Mouse (Mus musculus): ENCODE data around the gene Tmtc2.

The Tmtc2 gene

GRCm38 (mm10) chr10:105501736-105502135 lies 72.5 kb downstream of the Tmtc2 start:
- DNase-seq (ENCODE audit: low read depth, low spot score): no peak

DNA sequence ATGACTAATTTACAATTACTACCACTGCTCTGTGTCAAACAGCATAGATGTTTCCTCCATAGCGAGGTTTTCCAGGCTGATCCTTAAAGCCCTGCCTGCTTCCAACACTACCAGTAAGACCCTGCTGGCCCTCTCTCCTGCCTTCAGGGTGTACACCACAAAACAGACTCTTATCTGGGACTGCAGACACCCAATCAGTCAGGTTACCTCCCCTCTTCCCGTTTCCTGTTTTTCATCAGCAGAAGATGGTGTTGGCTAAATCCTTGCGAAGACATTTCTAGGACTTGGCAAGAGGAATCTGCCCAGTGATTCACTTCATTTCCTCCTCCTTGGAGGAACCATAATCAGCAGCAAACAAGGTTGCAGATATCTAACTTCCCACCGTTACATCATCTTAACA lies 73.8 kb downstream of the Tmtc2 start:
- no peak for DNase-seq (ENCODE audit: low read depth, low spot score)

DNA sequence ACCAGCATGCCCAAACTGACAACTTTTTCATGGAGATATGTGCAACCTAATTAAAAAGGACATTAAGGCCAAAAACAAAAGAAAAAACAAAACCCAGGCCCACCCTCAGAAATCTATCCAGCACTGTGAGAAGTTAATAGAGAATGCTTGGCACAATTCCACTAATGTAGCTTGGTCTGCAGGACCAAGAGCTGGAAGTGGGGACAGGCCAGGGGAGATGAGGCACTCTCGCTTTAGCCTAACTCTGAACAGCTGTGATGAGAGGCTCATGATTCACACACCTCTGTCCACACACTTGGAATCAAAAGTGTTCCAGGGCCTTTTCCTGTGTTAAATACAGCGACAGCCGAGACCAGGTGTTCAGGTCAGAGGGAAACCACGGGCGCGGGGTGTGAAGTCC lies 79.0 kb downstream of the Tmtc2 start:
- no peak for DNase-seq (ENCODE audit: low read depth, low spot score)

GRCm38 (mm10) chr10:105492485-105492884 lies 81.8 kb downstream of the Tmtc2 start:
- no peak for DNase-seq (ENCODE audit: low read depth, low spot score)

DNA sequence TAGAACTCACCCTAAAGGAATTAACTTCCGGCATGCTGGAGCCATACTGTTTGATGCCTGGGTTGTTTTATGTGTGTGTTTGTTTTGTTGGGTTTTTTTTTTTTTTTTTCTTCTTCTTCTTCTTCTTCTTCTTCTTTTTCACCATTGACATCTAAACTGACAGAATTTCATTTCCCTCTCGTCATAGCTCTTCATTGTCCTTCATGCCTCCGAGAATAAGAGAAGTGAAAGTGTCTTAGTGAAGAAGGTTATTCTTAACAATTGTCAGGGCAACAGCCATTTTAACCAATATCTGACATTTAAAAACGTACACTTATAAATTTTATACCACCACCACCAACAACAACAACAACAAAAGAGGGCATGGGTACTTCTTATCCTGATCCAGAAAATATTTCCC lies 83.5 kb downstream of the Tmtc2 start:
- DNase-seq (ENCODE audit: low read depth, low spot score): no peak

DNA sequence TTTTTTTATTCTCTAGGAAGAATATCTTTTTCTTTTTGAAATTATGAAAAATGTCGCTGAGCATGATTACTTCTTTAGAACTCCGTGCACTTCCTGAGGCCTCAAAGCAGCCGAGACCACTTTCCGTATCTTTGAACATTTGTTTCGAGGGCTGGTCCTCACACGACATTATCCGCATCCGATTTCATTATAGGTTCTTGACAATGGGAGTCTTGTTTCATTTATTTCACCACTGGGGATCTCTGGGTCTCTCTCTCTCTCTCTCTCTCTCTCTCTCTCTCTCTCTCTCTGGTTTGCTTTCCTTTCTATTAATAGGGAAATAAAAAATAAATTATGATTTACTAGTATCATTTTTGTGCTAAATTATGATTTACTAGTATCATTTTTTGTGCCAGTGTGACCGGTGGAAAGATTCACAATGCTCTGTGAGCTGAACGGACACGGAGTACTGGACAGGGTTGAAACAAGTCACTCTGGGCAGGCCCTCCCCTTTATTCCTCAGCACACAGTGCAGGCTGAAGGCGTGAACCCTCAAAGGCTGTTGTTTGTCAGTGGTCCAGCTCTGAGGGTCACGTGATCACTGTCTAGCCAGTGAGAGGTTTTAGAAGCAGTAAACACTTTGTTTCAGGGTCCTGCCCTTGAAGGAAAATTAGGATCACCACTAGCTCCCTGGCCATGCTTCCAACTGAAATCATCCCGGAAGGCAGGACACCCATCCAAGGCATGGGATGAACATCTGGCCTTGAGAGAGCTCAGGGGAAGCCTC lies 84.1 kb downstream of the Tmtc2 start:
- no peak for DNase-seq (ENCODE audit: low read depth, low spot score)

- DNase-seq (ENCODE audit: low read depth, low spot score): no peak
These were observed 87.3 kb downstream of the Tmtc2 start for GRCm38 (mm10) chr10:105486977-105487376.

DNA sequence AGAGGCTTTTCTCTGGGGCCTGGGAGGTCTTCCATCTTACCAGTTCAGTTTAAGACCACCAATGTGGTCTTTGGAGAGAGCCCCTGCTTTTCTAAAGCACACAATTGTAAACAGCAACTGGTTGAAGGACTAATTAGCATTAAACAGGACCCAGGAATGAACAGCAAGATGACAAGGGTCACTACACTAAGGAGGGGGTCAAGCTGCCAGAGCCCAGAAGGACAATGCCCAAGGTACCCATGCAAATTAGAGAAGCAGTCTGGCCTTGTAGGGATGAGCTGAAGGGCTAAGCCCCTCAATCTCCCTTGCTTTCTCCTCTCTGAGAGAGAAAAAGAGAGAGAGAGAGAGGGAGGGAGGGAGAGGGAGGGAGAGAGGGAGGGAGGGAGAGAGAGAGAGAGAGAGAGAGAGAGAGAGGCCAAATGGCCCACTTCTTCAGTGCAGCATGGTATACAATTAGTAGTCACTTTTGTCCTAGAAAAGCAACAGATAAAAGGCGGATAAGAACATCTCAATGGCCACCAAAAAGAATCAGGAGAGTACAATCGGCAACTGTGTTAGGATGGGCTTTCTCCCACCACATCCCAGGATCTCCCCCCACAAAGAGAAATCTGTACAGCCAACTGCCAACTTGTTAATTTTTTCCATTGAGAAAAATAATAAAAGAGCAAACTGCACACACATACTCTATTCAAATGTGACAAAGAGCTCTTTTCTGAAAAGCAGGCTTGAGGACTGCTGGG lies 89.7 kb downstream of the Tmtc2 start:
- no peak for DNase-seq (ENCODE audit: low read depth, low spot score)

DNA sequence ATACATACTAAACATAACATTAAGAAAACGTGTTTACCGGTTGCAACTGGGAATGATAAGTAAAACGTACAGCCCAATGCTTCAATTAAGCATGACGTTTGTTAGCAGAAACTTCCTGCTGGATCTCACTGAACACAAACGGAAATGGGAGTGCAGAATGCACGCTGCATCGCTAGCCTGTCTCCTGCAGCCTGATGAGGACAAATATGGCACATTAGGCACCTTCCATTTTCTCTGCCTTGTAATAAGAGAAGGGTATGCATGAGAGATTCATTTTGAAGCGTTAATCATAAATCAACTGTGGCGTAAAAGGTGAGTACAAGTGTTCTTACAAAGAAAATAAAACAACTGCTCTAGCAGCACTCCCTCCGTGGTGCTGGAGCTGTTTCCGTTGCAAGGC lies 94.5 kb downstream of the Tmtc2 start:
- DNase-seq (ENCODE audit: low read depth, low spot score): no peak

- no peak for DNase-seq (ENCODE audit: low read depth, low spot score)
These were observed 96.5 kb downstream of the Tmtc2 start for GRCm38 (mm10) chr10:105477623-105478238.

DNA sequence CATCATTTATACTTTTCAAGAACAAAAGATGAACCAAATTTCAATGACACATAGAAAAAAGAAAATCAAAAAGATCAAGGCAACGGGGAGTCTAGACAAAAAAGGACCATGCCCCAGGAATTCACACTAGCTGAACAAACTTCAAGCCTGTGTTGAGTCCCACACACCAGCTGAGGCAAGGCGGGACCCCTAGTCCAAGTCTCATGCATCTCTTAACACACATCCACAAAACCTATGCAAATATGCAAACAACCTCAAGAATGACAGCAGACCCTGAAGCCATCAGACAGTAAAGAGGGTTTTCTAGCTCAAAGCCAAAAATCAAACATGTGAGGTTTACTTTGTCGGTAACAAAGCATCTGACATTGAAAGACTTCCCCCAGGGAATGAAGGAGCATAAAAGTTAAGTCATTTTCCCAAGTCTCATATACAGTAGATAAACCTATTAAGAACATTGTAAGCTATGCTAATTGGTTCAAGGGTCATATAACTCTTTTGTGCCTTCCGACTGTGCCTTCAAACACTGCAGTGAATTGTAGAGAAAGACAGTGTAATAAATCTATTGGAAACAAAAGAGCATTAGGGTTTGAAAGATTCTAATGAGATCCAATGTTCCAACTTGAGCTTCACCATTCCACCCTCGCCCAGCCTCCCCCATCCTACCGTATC lies 100.0 kb downstream of the Tmtc2 start:
- DNase-seq (ENCODE audit: low read depth, low spot score): no peak

- no peak for DNase-seq (ENCODE audit: low read depth, low spot score)
These were observed 109.9 kb downstream of the Tmtc2 start for GRCm38 (mm10) chr10:105464378-105464777.

DNA sequence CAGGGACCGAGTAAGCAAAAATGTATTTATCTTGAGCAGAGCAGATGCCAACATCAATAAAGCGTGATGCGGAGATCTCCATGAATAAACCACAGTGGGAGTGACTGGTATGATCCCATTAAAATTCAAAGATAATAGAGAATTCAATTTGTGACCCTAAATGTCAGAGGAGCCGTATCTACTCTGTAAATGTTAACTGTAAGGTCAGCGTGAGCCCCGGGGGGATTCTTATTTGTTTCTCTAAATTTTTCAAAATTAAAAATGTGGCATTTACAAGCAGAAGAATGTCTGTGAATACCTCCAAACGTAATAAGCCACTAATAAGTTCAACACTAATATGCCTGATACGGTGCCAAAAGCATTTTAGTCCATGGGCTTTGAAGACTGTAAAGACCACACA lies 120.8 kb downstream of the Tmtc2 start:
- no peak for DNase-seq (ENCODE audit: low read depth, low spot score)

DNA sequence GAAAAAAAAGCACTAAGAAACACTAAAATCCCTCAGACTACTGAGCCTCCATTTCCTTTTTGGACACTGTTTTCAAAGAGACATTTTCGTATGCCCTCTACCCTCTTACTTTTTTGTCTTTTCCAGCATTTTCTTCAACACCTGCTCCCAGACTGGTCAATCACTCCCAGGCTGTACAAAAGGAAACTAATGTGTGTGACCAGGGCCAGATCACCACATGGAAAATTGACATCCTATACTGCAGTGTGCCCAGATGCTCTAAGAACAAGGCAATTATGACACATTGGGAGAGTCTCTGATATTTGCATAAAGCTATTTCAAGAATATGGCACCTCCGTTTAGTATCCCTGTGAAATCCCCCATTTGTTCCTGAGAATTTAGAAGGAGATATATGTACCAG lies 127.1 kb downstream of the Tmtc2 start:
- DNase-seq (ENCODE audit: low read depth, low spot score): no peak

DNA sequence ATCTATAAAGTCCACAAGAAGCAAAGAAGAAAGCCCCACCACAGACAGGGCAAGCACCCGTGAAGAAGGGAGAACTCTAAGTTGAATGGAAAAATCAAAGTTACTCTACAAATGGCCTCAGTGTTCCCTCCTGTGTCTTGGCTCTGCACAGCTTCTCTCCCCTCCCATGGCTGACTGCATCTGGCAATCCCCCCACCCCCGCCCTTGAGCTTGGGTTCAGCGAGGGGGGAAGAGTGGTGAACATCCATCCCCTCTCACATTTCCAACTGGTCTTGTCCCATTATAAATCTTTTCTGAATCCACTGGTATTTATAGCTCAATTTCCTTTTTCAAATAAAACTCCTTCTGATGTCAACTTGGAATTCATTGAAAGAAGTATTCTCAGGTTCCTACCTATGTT lies 129.9 kb downstream of the Tmtc2 start:
- no peak for DNase-seq (ENCODE audit: low read depth, low spot score)

DNA sequence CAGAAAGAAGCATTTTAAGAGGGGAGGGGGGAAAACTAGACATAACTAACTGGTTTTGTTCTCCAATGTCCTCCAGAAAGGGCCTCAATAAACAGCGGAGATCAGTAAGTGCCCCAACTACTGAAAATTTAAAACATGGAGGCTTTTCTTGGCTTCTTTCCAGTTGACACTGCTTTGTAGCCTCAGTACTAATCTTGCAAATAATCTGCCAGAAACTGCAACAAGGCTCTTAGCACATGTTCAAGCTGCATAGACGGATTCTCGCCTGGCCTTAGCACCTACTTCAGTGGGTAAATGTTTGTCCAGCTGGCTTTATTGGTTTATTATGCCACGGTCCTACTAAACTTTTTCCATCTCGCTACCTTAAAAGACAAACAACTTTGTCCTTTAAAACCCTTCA lies 139.4 kb downstream of the Tmtc2 start:
- no peak for DNase-seq (ENCODE audit: low read depth, low spot score)

DNA sequence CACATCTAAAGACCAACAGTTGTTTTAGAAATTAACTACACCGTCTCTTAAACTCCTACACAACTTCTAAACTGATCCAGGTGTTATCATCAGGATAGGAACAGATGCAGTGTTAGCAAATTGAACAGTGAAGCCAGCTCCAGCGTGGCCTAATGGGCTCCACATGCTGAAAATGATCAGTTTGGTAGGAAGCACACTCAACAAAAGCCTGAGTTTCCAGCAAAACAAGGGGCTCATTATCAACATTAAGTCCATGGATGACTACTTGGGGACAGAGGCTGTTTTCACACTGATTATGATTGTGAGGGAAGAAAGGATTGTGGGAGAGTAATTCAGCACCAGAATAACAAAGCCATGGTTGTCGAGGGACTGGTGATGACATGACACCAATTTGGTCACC lies 143.4 kb downstream of the Tmtc2 start:
- DNase-seq (ENCODE audit: low read depth, low spot score): no peak

GRCm38 (mm10) chr10:105430232-105430631 lies 144.0 kb downstream of the Tmtc2 start:
- no peak for DNase-seq (ENCODE audit: low read depth, low spot score)

DNA sequence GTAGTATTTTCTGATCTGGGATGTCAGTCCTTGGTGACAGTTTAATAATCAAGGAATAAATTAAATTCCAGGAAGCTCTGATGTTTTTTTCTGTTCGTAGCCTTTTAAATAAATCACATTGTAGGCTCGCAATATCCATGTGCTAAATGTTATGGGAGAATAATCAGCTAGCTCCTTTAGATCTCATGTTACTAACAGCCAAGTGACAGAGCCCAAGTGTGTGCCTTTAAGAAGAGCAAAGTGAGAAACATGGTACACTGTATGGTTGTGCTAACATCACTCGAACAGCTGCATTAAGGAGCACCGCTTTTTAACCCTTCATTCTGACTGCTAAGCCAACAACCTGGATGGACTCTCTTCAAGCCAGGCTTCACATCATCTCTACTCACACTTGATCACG lies 146.2 kb downstream of the Tmtc2 start:
- DNase-seq (ENCODE audit: low read depth, low spot score): no peak

DNA sequence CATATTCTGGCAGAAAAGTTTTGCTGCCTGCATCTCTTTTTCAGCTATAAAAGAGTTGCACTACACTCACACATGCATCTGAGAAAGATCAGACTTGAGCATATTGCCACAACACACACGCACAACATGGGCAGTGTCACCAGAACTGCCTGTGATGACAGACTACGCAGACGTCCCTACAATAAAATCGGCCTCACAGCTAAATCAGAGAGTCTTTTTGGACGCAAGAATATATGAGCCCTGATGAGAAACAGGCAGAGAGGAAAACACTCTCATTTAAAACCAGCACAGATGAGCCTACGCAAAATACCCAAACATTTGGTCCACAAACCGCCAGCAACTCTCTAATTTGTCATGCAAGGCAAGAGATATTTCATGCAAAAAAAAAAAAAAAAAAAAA lies 146.6 kb downstream of the Tmtc2 start:
- no peak for DNase-seq (ENCODE audit: low read depth, low spot score)

GRCm38 (mm10) chr10:105425052-105425451 lies 149.2 kb downstream of the Tmtc2 start:
- no peak for DNase-seq (ENCODE audit: low read depth, low spot score)

- DNase-seq (ENCODE audit: low read depth, low spot score): no peak
These were observed 151.1 kb downstream of the Tmtc2 start for GRCm38 (mm10) chr10:105423187-105423586.

All from WW6 (cell line).